Mouse (Mus musculus): ENCODE measurements around the gene Ntm. TPM values are rescaled to one million over a fixed set of nuclear protein-coding genes. Genes with fewer than 3 reads are reported as not detected.

Ntm gene
- polyA plus RNA-seq, 1 experiment from 2014 or later = 8.9 TPM

DNA sequence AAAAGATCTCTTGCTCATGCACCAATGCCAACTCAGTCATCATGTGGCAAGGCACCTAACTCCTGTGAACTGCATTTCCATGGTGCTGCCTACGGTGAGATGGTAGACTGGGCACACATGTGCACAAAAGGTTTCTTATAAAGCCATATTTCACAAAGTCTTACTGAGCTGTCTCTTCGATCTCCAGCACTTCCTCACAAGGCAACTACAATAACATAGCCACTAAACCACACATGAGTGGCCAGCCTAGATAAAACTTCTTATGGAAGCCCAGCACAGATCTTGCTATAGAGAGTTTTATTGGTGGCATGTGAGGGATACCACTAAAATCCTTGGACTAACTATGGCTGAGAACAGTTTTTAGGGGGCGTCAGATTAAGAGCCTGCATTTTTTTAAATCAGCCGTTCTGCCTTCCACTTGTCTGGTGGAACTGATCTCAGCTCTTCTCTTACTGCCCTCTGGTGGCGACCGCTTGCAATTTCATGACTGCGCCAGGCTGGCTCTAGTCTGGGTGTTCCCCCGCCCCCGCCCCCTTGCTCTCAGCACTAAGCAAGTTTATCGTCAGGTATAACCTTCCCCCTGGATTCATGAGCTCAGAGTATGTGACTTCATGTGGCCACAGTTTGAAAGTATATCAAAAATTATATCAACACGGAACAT is 319.8 kb downstream of the Ntm start:
- Histone ChIP-seq H3K9ac (no peak overlapping the region), H3K27me3 (replicated peaks) (no peaks in the 10 kb centered on the region), H3K27ac (no peak overlapping the region), H3K4me2 (replicated peaks) (no peak overlapping the region), H3K36me3 (no peaks in the 10 kb centered on the region), H3K4me3 (replicated peaks) (no peak overlapping the region), H3K9me3 (no peaks in the 10 kb centered on the region), H3K4me1 (replicated peaks) (no peaks in the 10 kb centered on the region)
- WGBS = 21% methylated on average over 11 of the region's 11 CpGs
- no peak; the same call in 1 of the 2 replicates for ATAC-seq

DNA sequence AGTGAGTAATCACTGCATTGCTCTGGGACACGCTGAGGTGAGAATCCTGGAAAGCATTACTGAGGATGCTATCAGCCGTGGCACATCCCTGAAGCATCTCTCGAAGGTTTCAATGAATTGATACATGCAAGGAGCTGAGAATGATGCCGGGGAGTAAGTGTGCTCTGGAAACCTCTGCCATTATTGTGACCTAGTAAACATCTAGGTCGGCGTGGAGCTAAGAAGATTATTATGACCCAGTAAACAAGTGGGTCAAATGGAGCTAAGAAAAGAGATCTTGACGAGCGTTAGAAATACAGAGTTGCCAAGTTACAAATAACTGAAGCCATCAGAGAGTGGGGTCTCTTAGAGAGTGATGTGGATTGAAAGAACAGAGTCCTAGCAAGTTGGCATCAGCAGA is 325.6 kb downstream of the Ntm start:
- Histone ChIP-seq H3K4me2 (replicated peaks) (no peak overlapping the region), H3K27ac (no peak overlapping the region), H3K4me1 (replicated peaks) (no peaks in the 10 kb centered on the region), H3K9ac (no peak overlapping the region), H3K4me3 (replicated peaks) (no peak overlapping the region), H3K27me3 (replicated peaks) (no peaks in the 10 kb centered on the region), H3K9me3 (no peaks in the 10 kb centered on the region), H3K36me3 (no peaks in the 10 kb centered on the region)
- ATAC-seq = no peak
- 85% methylated on average over 8 of the region's 8 CpGs for WGBS

DNA sequence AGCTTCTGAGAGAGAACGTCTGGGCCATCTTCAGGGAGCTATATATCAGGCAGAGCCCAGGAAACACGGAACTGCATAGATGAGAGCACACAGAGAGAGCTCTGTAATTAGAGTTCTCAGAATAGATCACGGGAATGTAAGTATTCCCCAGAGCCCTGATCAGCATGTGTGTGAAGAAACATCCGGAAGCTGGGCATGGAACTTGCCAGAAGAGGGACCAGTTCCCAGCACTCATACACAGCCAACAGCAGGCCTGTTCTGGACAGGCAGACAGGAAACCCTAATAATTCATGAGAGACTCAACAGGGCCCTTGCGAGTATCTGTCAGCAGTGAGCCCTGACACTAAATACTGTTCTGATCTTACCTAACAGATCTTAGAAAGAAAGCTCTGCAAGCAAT is 345.8 kb downstream of the Ntm start:
- Histone ChIP-seq H3K27ac (no peak overlapping the region), H3K4me2 (replicated peaks) (no peak overlapping the region), H3K36me3 (no peaks in the 10 kb centered on the region), H3K4me1 (replicated peaks) (no peaks in the 10 kb centered on the region), H3K27me3 (replicated peaks) (no peaks in the 10 kb centered on the region), H3K4me3 (replicated peaks) (no peak overlapping the region), H3K9me3 (no peaks in the 10 kb centered on the region), H3K9ac (no peak overlapping the region)
- no peak for ATAC-seq
- WGBS = 54% methylated on average over 5 of the region's 5 CpGs

DNA sequence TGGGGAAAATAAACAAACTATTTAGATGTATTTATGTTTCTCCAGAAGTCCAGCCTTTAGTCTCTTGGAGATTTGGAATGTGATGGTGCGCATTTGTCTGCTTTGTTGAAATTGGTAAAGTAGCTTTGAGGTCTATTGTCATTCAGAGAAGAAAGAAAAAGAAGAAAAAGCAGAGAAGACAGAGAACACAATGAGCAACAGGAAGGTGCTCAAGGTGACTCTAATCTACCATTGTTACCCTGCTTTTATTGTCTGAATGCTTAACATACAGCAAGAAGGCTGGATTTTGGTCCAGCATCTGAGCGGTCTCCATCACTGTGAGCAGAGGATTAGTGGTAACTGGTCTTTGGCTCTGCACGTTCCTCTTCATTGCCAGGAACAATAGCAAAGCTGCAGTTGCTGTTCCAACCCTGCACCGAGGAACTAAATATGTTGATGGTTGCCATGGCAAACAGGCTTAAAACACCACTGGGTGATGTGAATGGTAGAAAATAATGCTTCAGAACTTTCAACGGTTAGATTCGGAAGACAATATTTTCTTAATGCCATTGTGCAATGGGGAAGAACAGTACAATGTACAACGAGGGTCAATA is 350.8 kb downstream of the Ntm start:
- no peak overlapping the region for H3K4me2 ChIP-seq (replicated peaks)
- no peak for ATAC-seq
- no peaks in the 10 kb centered on the region for H3K36me3 ChIP-seq
- H3K4me1 ChIP-seq (replicated peaks) = no peaks in the 10 kb centered on the region
- H3K27ac ChIP-seq = no peak overlapping the region
- no peaks in the 10 kb centered on the region for H3K9me3 ChIP-seq
- no peaks in the 10 kb centered on the region for H3K27me3 ChIP-seq (replicated peaks)
- no peak overlapping the region for H3K4me3 ChIP-seq (replicated peaks)
- WGBS = 85% methylated on average over 7 of the region's 7 CpGs
- H3K9ac ChIP-seq = no peak overlapping the region

DNA sequence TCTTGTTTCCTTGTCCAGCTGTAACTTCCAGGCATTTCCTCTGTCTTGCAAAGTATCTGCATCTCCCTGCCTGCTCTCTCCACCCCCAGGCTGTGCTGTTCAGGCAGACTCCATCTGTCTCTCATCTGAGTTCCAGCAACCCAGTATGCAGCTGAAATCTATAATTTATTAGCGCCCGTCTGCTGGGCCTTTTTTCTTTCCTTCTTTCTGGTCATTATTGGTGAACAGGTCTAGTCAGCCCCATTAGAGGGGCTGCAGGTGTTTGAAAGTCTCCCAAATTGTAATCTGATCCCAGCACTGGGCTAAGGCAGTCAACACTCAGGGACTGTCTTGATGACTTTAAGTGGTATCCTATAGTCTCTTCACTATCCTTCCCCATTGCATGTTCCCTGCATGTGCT is 352.1 kb downstream of the Ntm start:
- no peaks in the 10 kb centered on the region for H3K4me1 ChIP-seq (replicated peaks)
- H3K4me2 ChIP-seq (replicated peaks) = no peak overlapping the region
- no peak overlapping the region for H3K27ac ChIP-seq
- H3K4me3 ChIP-seq (replicated peaks) = no peak overlapping the region
- no peak for ATAC-seq
- H3K36me3 ChIP-seq = no peaks in the 10 kb centered on the region
- 82% methylated on average over 2 of the region's 2 CpGs for WGBS
- no peaks in the 10 kb centered on the region for H3K27me3 ChIP-seq (replicated peaks)
- no peak overlapping the region for H3K9ac ChIP-seq
- no peaks in the 10 kb centered on the region for H3K9me3 ChIP-seq

DNA sequence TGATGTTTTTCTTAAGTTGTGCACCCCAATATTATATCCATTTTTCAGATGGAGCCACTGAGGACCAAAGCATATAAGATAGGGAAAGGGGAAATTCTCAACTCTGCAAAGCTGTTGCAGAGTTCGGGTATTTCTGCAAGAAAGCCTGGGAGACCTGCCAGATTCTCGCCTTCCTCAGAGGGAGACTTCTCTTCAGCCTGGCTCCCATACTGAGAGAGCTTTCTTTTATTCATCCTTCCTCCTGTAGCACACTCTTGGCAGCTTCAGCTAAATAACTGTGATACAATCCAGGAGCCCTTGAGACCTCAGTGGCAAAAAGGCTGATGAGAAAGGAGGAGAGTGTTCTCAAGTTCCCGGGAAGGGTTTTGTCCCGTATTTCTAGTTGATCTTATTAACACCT is 365.3 kb downstream of the Ntm start:
- 30% methylated on average over 4 of the region's 4 CpGs for WGBS
- H3K4me2 ChIP-seq (replicated peaks) = no peak overlapping the region
- no peaks in the 10 kb centered on the region for H3K27me3 ChIP-seq (replicated peaks)
- ATAC-seq = no peak
- H3K9ac ChIP-seq = no peak overlapping the region
- H3K27ac ChIP-seq = no peak overlapping the region
- no peak overlapping the region for H3K4me3 ChIP-seq (replicated peaks)
- H3K4me1 ChIP-seq (replicated peaks) = no peaks in the 10 kb centered on the region
- no peaks in the 10 kb centered on the region for H3K9me3 ChIP-seq
- no peaks in the 10 kb centered on the region for H3K36me3 ChIP-seq

DNA sequence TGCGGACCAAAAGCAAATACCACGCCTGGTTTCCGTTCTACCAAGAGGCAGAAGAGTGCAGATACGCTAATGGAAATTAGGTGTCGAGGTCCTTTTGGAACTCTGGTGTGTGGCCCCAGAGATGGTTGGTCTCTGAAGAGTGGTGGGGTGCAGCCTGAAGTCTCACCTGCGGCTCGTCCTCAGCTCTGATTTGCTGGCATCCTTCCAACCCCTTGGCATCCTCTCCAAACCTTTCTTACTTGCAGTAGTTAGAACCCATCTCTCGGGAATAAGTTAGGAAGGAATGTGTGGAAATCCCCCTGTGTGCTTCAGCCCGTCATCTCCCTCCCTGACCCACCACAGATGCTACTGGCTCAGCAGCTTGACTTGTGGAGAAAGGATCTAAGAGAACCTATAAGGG is 367.6 kb downstream of the Ntm start:
- H3K4me1 ChIP-seq (replicated peaks) = no peaks in the 10 kb centered on the region
- 74% methylated on average over 9 of the region's 9 CpGs for WGBS

DNA sequence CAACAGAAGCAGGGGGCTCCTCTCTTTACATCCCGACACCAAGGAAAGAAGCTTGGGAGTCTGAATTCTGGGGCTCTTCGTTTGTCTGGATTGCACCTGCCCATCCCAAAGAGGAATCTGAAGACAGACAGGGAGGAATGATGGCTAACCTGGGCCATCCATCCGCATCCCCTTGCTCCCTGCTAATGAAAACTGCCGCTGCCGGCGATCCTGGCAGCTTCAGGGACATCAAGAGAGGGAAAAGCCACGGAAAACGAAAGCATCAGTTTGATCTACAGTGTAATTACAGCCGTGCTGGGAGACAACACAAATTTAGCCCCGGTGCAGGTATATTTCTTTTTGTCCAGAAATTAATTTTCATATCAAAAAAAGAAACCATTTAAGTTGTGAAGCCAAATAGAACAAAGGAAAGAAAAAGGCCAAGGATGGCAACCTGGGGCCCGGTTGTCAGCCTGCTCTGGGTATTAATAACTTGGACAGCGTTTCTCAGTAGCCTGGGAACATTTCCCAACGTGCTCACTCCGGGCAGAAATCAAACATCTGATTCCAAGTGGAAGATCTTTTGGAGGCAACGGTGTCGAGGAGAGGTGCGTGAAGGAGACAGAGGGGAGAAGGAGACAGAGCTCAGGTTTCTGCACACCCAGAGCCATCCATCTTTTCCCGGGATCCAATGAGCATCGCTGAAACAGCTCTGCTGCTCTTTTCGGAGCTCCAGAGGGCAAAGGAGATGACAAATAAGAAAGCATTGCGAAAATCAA is 368.2 kb downstream of the Ntm start:
- no peak overlapping the region for H3K27ac ChIP-seq
- no peaks in the 10 kb centered on the region for H3K27me3 ChIP-seq (replicated peaks)
- no peak overlapping the region for H3K4me2 ChIP-seq (replicated peaks)
- no peaks in the 10 kb centered on the region for H3K36me3 ChIP-seq
- H3K9me3 ChIP-seq = no peaks in the 10 kb centered on the region
- no peaks in the 10 kb centered on the region for H3K4me1 ChIP-seq (replicated peaks)
- ATAC-seq = no peak
- no peak overlapping the region for H3K9ac ChIP-seq
- no peak overlapping the region for H3K4me3 ChIP-seq (replicated peaks)
- WGBS = 60% methylated on average over 21 of the region's 21 CpGs

More for the DNA sequence above, 367.6 kb downstream of the Ntm start:
- Histone ChIP-seq H3K9me3 (no peaks in the 10 kb centered on the region), H3K4me3 (replicated peaks) (no peak overlapping the region), H3K27ac (no peak overlapping the region), H3K4me2 (replicated peaks) (no peak overlapping the region), H3K27me3 (replicated peaks) (no peaks in the 10 kb centered on the region), H3K9ac (no peak overlapping the region), H3K36me3 (no peaks in the 10 kb centered on the region)
- no peak for ATAC-seq

DNA sequence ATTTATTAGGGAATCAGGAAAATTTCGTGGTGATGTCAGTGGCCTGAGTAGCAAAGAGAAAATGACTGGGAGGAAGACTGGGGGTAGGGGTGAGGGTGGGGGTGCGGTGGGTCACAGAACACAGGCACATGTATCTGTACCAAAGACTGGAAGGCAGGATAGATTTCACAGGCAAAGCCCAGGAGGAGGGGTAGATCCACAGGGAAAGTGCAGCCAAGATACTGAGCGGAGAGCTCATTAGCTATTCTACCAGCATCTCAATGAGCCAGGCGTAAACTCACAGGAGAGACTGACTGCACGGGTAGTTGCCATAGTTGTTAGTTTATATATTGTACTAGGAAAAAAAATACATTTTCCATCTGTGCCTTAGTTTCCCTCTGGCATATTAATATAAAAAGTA is 375.6 kb downstream of the Ntm start:
- WGBS = 62% methylated on average over 5 of the region's 5 CpGs

DNA sequence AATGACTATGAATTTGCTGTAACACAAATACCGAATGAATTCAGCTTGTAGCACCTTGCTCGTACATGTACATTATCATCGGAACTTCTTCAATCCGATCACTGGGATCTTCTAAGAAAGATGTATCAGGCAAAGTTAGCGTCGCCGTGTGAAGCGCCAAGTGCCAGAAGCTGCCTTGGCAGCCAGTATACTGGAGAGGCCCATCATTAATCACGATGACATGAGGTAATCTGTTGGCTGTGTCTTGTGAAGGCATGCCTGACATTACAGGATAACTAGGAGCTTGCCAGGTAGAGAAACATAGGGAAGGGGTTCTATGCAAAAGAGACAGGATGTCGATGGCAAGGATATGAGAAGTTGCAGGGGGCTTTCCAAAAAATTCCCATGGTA is 376.6 kb downstream of the Ntm start:
- Histone ChIP-seq H3K4me2 (replicated peaks) (no peak overlapping the region), H3K4me3 (replicated peaks) (no peak overlapping the region), H3K9ac (no peak overlapping the region), H3K36me3 (no peaks in the 10 kb centered on the region), H3K9me3 (no peaks in the 10 kb centered on the region), H3K27me3 (replicated peaks) (no peaks in the 10 kb centered on the region), H3K4me1 (replicated peaks) (no peaks in the 10 kb centered on the region), H3K27ac (no peak overlapping the region)
- WGBS = 84% methylated on average over 10 of the region's 10 CpGs
- no peak for ATAC-seq

More for the DNA sequence above, 375.6 kb downstream of the Ntm start:
- no peak overlapping the region for H3K9ac ChIP-seq
- no peak overlapping the region for H3K4me2 ChIP-seq (replicated peaks)
- no peaks in the 10 kb centered on the region for H3K4me1 ChIP-seq (replicated peaks)
- H3K27me3 ChIP-seq (replicated peaks) = no peaks in the 10 kb centered on the region
- no peak overlapping the region for H3K27ac ChIP-seq
- H3K4me3 ChIP-seq (replicated peaks) = no peak overlapping the region
- no peak for ATAC-seq
- H3K9me3 ChIP-seq = no peaks in the 10 kb centered on the region
- H3K36me3 ChIP-seq = no peaks in the 10 kb centered on the region

DNA sequence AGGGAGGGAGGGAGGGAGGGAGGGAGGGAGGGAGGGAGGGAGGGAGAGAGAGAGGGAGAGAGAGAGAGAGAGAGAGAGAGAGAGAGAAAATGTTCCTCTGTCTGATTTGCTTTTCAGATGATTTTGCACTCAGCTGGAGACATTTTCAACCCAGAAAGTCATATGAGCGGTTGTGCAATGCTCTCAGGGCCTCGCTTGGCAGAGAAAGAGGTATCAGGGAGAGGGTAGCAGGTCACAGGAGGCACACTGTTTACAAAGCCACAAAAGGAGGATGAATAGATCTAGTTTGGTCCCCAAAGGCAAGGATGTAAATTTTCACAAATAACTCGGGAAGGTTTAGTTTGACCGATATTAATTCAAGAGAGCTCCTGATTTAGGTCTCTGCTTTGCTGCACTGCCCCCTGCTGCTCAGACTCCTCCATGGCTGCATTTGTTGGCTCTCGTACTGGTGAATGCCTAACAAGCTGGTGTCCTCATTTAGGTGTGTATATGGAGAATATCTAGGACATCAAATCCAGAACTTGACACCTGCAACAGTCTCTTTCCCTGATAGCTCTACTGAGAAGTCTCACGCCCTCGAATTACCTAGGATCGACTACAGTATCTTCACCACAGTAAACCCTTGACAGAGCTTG is 377.1 kb downstream of the Ntm start:
- Histone ChIP-seq H3K4me3 (replicated peaks) (no peak overlapping the region), H3K27me3 (replicated peaks) (no peaks in the 10 kb centered on the region), H3K9me3 (no peaks in the 10 kb centered on the region), H3K27ac (no peak overlapping the region), H3K9ac (no peak overlapping the region), H3K4me1 (replicated peaks) (no peaks in the 10 kb centered on the region), H3K4me2 (replicated peaks) (no peak overlapping the region), H3K36me3 (no peaks in the 10 kb centered on the region)
- 57% methylated on average over 8 of the region's 8 CpGs for WGBS
- ATAC-seq = no peak

DNA sequence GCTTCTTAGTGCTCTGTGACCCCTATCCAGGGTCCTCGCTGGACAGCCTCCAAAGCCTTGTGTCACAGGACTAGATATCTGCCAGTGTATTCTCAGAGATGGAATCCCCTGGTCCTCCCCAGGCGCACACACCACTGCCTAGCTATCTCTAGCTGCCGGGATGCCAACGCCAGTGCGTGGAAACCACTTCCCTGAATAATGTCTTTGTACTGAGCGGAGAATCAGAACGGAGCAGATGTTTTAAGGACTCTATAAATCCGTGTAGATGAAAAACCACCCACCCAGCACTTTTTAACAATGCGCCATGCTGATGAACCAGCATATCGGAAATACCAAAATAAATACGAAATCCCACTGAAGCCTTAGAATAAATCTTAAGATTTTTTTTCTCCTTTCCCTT is 384.7 kb downstream of the Ntm start:
- Histone ChIP-seq H3K4me2 (replicated peaks) (no peak overlapping the region), H3K9me3 (no peaks in the 10 kb centered on the region), H3K4me3 (replicated peaks) (no peak overlapping the region), H3K36me3 (no peaks in the 10 kb centered on the region), H3K27me3 (replicated peaks) (no peaks in the 10 kb centered on the region), H3K27ac (no peak overlapping the region), H3K4me1 (replicated peaks) (no peaks in the 10 kb centered on the region), H3K9ac (no peak overlapping the region)
- no peak for ATAC-seq
- WGBS = 80% methylated on average over 11 of the region's 11 CpGs
